Mouse (Mus musculus) stomach, embryonic 16.5 days (tissue): Measurements from ENCODE around the gene Cldn6. TPM values are rescaled to one million over a fixed set of nuclear protein-coding genes. Genes with fewer than 3 reads are reported as not detected.

Source experiments
- ATAC-seq: fragments of 200-750 bp; cut with Nextera tagmentation; 2 replicates; pipeline ENCODE4 v1.8.0; 2017; ENCODE audit warnings: moderate number of reproducible peaks, moderate TSS enrichment; ENCODE audit not compliant: insufficient read depth, low FRiP score
- H3K27ac ChIP-seq: fragments of 300-500 bp; sonication (generic); 2 replicates; pipeline ENCODE4 v1.5.1; 2014; ENCODE audit warnings: low read length
- H3K27me3 ChIP-seq: fragments of 300-500 bp; sonication (generic); 2 replicates; pipeline ENCODE4 v1.6.1; 2014; ENCODE audit warnings: low read length, control low read depth, mixed read lengths; ENCODE audit not compliant: control insufficient read depth, insufficient read depth
- H3K36me3 ChIP-seq: fragments of 300-500 bp; sonication (generic); 2 replicates; pipeline ENCODE4 v1.6.1; 2014; ENCODE audit warnings: low read length; ENCODE audit not compliant: control insufficient read depth, insufficient read depth
- H3K4me1 ChIP-seq: fragments of 300-500 bp; sonication (generic); 2 replicates; pipeline ENCODE4 v1.6.1; 2014; ENCODE audit warnings: low read length, control low read depth, mixed read lengths; ENCODE audit not compliant: control insufficient read depth, insufficient read depth
- H3K4me2 ChIP-seq: fragments of 300-500 bp; sonication (generic); 2 replicates; pipeline ENCODE4 v1.6.1; 2014; ENCODE audit warnings: low read depth, low read length, mixed read lengths
- H3K4me3 ChIP-seq: fragments of 300-500 bp; sonication (generic); replicated peaks from 2 replicates; pipeline ENCODE4 v1.5.1; 2014; ENCODE audit warnings: mild to moderate bottlenecking, low read length
- H3K9ac ChIP-seq: fragments of 300-500 bp; sonication (generic); 2 replicates; pipeline ENCODE4 v1.6.1; 2014; ENCODE audit warnings: low read length
- H3K9me3 ChIP-seq: fragments of 300-500 bp; sonication (generic); replicated peaks from 2 replicates; pipeline ENCODE4 v1.6.1; 2016; ENCODE audit warnings: low read length, control low read depth; ENCODE audit not compliant: control insufficient read depth
- WGBS: fragments of 180-500 bp; shearing (Covaris S2); extraction: QIAGEN DNeasy Blood & Tissue Kit; methylation state at CpG from one replicate; pipeline ENCODE4 v1.1.7; 2014; 5-methylcytosine and 5-hydroxymethylcytosine counted together
- polyA plus RNA-seq: library from polyadenylated mRNA; unstranded; fragments of >200 nt; fragmentation: Nextera tagmentation; extraction: Ambion mirVana; gene quantifications from 2 replicates; pipeline ENCODE4 v1.2.1, GENCODE M21; 2015

Gene Cldn6
- polyA plus RNA-seq, 1 experiment from 2014 or later, result 70.6 TPM

GRCm38 (mm10) chr17:23654410-23654809 is 24.6 kb upstream of the Cldn6 start:
- Histone ChIP-seq H3K36me3 (no peaks in the 10 kb centered on the region), H3K27ac (no peak overlapping the region), H3K27me3 (0 out of 2 replicates have a peak, but pooled peaks cover 6% of the 10 kb centered on the region), H3K4me2 (no peak overlapping the region), H3K9me3 (no peaks in the 10 kb centered on the region), H3K9ac (no peak overlapping the region), H3K4me1 (no peaks in the 10 kb centered on the region), H3K4me3 (no peak overlapping the region)
- no peak for ATAC-seq
- 39% methylated on average over 2 of the region's 2 CpGs for WGBS

DNA sequence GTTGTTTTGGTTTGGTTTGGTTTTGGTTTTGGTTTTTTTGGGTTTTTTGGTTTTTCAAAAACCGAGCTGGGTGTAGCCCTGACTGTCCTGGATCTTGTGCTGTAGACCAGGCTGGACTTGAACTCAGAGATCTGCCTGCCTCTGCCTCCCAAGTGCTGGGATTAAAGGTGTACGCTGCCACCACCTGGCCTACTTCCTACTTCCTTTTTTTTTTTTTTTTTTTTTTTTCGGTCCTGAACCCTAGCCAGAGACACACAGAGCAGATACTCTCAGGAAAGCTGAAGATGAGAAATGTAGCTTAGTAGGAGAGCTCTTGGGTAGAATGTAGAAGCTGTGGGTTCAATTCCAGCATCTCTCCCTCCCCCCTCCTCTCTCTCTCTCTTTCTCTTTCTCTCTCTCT is 20.6 kb upstream of the Cldn6 start:
- Histone ChIP-seq H3K9me3 (no peaks in the 10 kb centered on the region), H3K27me3 (peaks cover 18% of the 10 kb centered on the region; the same call in 1 of the 2 replicates), H3K9ac (no peak overlapping the region), H3K4me1 (no peaks in the 10 kb centered on the region), H3K4me2 (no peak overlapping the region), H3K36me3 (no peaks in the 10 kb centered on the region), H3K27ac (no peak overlapping the region), H3K4me3 (no peak overlapping the region)
- WGBS, result 82% methylated on average over 3 of the region's 3 CpGs
- no peak for ATAC-seq

GRCm38 (mm10) chr17:23660117-23660875 is 18.8 kb upstream of the Cldn6 start, which contains the start of gene Bicdl2:
Gene Bicdl2 (plus strand): TSS chr17:23660506.
- 7% methylated on average over 27 of the region's 27 CpGs for WGBS
- peak within 1 kb of the TSS; percentile 54 for H3K4me2 ChIP-seq
- H3K9ac ChIP-seq, result peak within 1 kb of the TSS; percentile 61
- H3K27me3 ChIP-seq, result peaks cover 18% of the 10 kb centered on the region; the same call in 1 of the 2 replicates
- H3K4me1 ChIP-seq, result no peaks in the 10 kb centered on the region
- peak; percentile 60 for ATAC-seq
- H3K4me3 ChIP-seq, result peak within 1 kb of the TSS; percentile 36
- no peaks in the 10 kb centered on the region for H3K9me3 ChIP-seq
- no peaks in the 10 kb centered on the region for H3K36me3 ChIP-seq
- H3K27ac ChIP-seq, result peak within 1 kb of the TSS; percentile 57

DNA sequence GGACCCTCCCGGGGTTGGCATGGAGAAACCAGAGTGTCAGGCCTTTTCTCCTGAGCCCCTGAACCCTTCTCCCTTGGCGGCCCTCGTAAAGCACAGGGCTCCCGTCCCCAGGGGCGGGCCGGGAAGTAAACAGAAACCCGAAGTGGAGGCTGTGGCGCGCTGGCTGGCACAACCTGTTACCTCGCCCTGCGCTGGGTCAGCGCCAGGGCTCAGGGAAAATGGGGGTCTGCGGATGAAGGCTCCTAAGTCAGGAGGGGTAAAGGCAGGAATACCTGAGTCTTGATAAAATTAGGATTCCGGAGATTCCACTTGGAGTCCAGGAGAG is 18.2 kb upstream of the Cldn6 start:
- WGBS, result 2% methylated on average over 14 of the region's 14 CpGs
- peaks cover 18% of the 10 kb centered on the region; the same call in 1 of the 2 replicates for H3K27me3 ChIP-seq
- H3K36me3 ChIP-seq, result no peaks in the 10 kb centered on the region
- H3K4me2 ChIP-seq, result peak overlapping the region; percentile 54
- peak overlapping the region; percentile 57 for H3K27ac ChIP-seq
- peak overlapping the region; percentile 61 for H3K9ac ChIP-seq
- peak overlapping the region; percentile 36 for H3K4me3 ChIP-seq
- no peaks in the 10 kb centered on the region for H3K9me3 ChIP-seq
- no peaks in the 10 kb centered on the region for H3K4me1 ChIP-seq
- peak; percentile 55; the same call in 1 of the 2 replicates for ATAC-seq

GRCm38 (mm10) chr17:23661526-23661925 is 17.5 kb upstream of the Cldn6 start:
- Histone ChIP-seq H3K9me3 (no peaks in the 10 kb centered on the region), H3K4me3 (no peak overlapping the region; the same call in 1 of the 2 replicates), H3K9ac (0 out of 2 replicates have a peak overlapping the region, but pooled peaks have one; percentile 41), H3K27me3 (peaks cover 16% of the 10 kb centered on the region; the same call in 1 of the 2 replicates), H3K27ac (no peak overlapping the region; the same call in 1 of the 2 replicates), H3K36me3 (no peaks in the 10 kb centered on the region; the same call in 1 of the 2 replicates), H3K4me2 (peak overlapping the region; percentile 54), H3K4me1 (no peaks in the 10 kb centered on the region)
- ATAC-seq, result no peak
- 3% methylated on average over 9 of the region's 9 CpGs for WGBS

DNA sequence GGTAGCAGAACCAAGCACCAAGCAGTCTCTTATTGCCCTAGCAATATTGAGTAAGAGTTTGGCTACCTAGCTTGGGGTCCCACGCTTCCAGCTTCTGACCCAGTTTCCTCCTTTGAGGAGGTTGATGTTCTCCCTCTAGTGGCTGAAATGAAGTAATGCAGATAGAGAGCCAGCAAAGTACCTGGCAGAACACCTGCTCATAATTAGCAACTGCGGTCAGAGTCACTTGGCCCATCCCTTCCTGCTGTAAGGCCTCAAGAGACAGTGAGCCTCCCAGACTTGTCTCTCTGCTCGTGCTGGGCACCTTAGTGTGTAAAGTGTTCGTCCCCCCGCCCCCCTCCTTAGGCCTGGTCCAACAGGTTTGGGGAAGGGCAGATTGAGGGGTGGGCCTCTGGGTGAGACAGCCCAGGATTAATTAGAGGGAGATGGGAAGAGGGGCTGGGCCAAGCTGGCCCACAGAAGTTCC is 14.5 kb upstream of the Cldn6 start:
- Histone ChIP-seq H3K4me2 (no peak overlapping the region), H3K36me3 (peaks cover 8% of the 10 kb centered on the region), H3K9ac (no peak overlapping the region), H3K27ac (no peak overlapping the region), H3K4me1 (no peaks in the 10 kb centered on the region), H3K9me3 (no peaks in the 10 kb centered on the region), H3K27me3 (peaks cover 12% of the 10 kb centered on the region; the same call in 1 of the 2 replicates), H3K4me3 (no peak overlapping the region)
- peak; percentile 8; the same call in 1 of the 2 replicates for ATAC-seq
- WGBS, result 9% methylated on average over 5 of the region's 5 CpGs

DNA sequence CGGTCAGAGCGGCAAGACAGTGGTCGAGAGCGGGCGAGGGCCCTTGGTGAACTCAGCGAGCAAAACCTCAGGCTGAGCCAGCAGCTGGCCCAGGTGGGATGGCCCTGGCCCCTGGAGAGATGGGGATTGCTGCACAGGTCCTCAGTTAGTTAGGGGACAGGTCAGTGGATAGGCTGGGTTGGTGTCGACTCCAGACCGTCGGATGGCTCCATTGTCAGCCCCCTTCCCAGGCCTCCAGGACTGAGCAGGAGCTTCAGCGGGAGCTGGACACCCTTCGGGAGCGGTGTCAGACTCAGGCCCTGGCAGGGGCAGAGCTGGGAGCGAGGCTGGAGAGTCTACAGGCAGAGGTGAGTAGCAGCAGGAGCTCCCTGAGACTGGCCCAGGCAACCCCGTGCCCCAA is 13.5 kb upstream of the Cldn6 start:
- WGBS, result 82% methylated on average over 14 of the region's 14 CpGs
- no peak for ATAC-seq

DNA sequence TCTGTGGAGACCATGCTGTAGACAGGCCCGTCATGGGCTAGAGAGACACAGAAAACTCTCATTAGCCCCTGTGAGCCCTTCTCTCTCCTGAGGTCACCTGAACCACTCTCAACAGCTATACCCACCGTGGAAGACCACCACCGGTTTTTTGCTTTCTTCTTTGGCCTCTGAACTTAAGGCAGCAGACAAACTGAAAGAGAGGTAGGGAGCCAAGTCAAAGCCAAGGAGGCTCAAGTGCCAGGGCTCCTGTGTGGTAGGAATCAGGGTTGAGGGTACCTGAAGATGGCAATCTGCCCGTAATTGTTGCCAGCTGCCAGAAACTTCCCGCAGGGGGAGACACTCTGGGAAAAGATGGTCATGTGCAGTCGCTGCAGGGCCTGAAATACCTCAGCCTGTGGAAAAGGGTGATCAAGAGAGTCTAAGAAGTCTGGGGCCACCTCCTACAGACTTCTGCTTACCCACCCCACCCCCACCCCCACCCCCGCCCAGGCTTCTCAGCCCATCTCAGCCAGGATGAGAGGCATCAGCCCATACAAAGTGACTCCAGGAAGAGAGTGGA is 8.5 kb upstream of the Cldn6 start:
- ATAC-seq, result no peak
- Histone ChIP-seq H3K4me1 (peaks cover 23% of the 10 kb centered on the region), H3K36me3 (peaks cover 8% of the 10 kb centered on the region), H3K27ac (no peak overlapping the region), H3K4me2 (no peak overlapping the region), H3K9me3 (no peaks in the 10 kb centered on the region), H3K27me3 (no peaks in the 10 kb centered on the region), H3K4me3 (no peak overlapping the region), H3K9ac (no peak overlapping the region)
- WGBS, result 86% methylated on average over 7 of the region's 7 CpGs

More for the DNA sequence above, 13.5 kb upstream of the Cldn6 start:
- Histone ChIP-seq H3K27ac (no peak overlapping the region), H3K9me3 (no peaks in the 10 kb centered on the region), H3K4me2 (no peak overlapping the region), H3K9ac (no peak overlapping the region), H3K27me3 (peaks cover 7% of the 10 kb centered on the region; the same call in 1 of the 2 replicates), H3K36me3 (peaks cover 8% of the 10 kb centered on the region), H3K4me3 (no peak overlapping the region), H3K4me1 (no peaks in the 10 kb centered on the region)

GRCm38 (mm10) chr17:23671519-23671918 is 7.5 kb upstream of the Cldn6 start:
- WGBS, result 80% methylated on average over 3 of the region's 3 CpGs
- Histone ChIP-seq H3K36me3 (peaks cover 8% of the 10 kb centered on the region), H3K4me1 (peaks cover 32% of the 10 kb centered on the region), H3K9me3 (no peaks in the 10 kb centered on the region), H3K27ac (no peak overlapping the region), H3K4me2 (no peak overlapping the region), H3K9ac (no peak overlapping the region), H3K27me3 (no peaks in the 10 kb centered on the region), H3K4me3 (no peak overlapping the region)
- ATAC-seq, result no peak
